Mouse (Mus musculus) midbrain, embryonic 10.5 days (tissue): ENCODE data around the gene Nudt15. TPM values are rescaled to one million over a fixed set of nuclear protein-coding genes. Genes with fewer than 3 reads are reported as not detected.

Experiments
- DNase-seq: peaks from one replicate; pipeline ENCODE4 v3.0.0-alpha.2; 2017; ENCODE audit warnings: low spot score
- H3K27ac ChIP-seq: fragments of 300-500 bp; sonication (generic); replicated peaks from 2 replicates; pipeline ENCODE4 v1.5.1; 2016; ENCODE audit warnings: mild to moderate bottlenecking
- H3K27me3 ChIP-seq: fragments of 300-500 bp; sonication (generic); 2 replicates; pipeline ENCODE4 v1.6.1; 2016; ENCODE audit warnings: low read depth, mild to moderate bottlenecking; ENCODE audit not compliant: poor library complexity, severe bottlenecking
- H3K36me3 ChIP-seq: fragments of 300-500 bp; sonication (generic); 2 replicates; pipeline ENCODE4 v1.6.1; 2016; ENCODE audit warnings: mild to moderate bottlenecking, moderate library complexity
- H3K4me1 ChIP-seq: fragments of 300-500 bp; sonication (generic); 2 replicates; pipeline ENCODE4 v1.6.1; 2016
- H3K4me3 ChIP-seq: fragments of 300-500 bp; sonication (generic); 2 replicates; pipeline ENCODE4 v1.5.1; 2016; ENCODE audit warnings: mild to moderate bottlenecking, moderate library complexity
- H3K9me3 ChIP-seq: fragments of 300-500 bp; sonication (generic); replicated peaks from 2 replicates; pipeline ENCODE4 v1.6.1; 2016; ENCODE audit warnings: mild to moderate bottlenecking
- WGBS: fragments of 180-500 bp; shearing (Covaris S2); methylation state at CpG from one replicate; pipeline ENCODE4 v1.1.7; 2016; 5-methylcytosine and 5-hydroxymethylcytosine counted together
- polyA plus RNA-seq: library from polyadenylated mRNA; unstranded; fragments of >200 nt; fragmentation: Nextera tagmentation; extraction: Ambion mirVana; gene quantifications from 2 replicates; pipeline ENCODE4 v1.2.1, GENCODE M21; 2016

The Nudt15 gene
- polyA plus RNA-seq, 1 experiment from 2014 or later = 10.6 TPM

- H3K27me3 ChIP-seq = no peaks in the 10 kb centered on the region
- 82% methylated on average over 13 of the region's 13 CpGs for WGBS
- H3K4me3 ChIP-seq = no peak overlapping the region
- DNase-seq = no peak
- no peaks in the 10 kb centered on the region for H3K36me3 ChIP-seq
- no peaks in the 10 kb centered on the region for H3K9me3 ChIP-seq
- no peak overlapping the region for H3K27ac ChIP-seq
- no peaks in the 10 kb centered on the region for H3K4me1 ChIP-seq
Measured at GRCm38 (mm10) chr14:73503237-73503933, 44.7 kb downstream of the Nudt15 start.

GRCm38 (mm10) chr14:73502591-73503184, 45.4 kb downstream of the Nudt15 start:
- 73% methylated on average over 7 of the region's 7 CpGs for WGBS
- H3K4me1 ChIP-seq = no peaks in the 10 kb centered on the region
- DNase-seq = no peak
- no peaks in the 10 kb centered on the region for H3K27me3 ChIP-seq
- no peak overlapping the region for H3K4me3 ChIP-seq
- H3K9me3 ChIP-seq = no peaks in the 10 kb centered on the region
- no peak overlapping the region for H3K27ac ChIP-seq
- H3K36me3 ChIP-seq = no peaks in the 10 kb centered on the region

GRCm38 (mm10) chr14:73501721-73502120, 46.3 kb downstream of the Nudt15 start:
- Histone ChIP-seq H3K36me3 (no peaks in the 10 kb centered on the region), H3K27me3 (no peaks in the 10 kb centered on the region), H3K4me3 (no peak overlapping the region), H3K9me3 (no peaks in the 10 kb centered on the region), H3K27ac (no peak overlapping the region), H3K4me1 (no peaks in the 10 kb centered on the region)
- 76% methylated on average over 6 of the region's 6 CpGs for WGBS
- no peak for DNase-seq

GRCm38 (mm10) chr14:73501283-73501682, 46.8 kb downstream of the Nudt15 start:
- DNase-seq = no peak
- no peaks in the 10 kb centered on the region for H3K27me3 ChIP-seq
- no peaks in the 10 kb centered on the region for H3K36me3 ChIP-seq
- no peaks in the 10 kb centered on the region for H3K4me1 ChIP-seq
- H3K27ac ChIP-seq = no peak overlapping the region
- H3K4me3 ChIP-seq = no peak overlapping the region
- WGBS = 93% methylated on average over 9 of the region's 9 CpGs
- H3K9me3 ChIP-seq = no peaks in the 10 kb centered on the region

GRCm38 (mm10) chr14:73495753-73496152, 52.3 kb downstream of the Nudt15 start:
- H3K9me3 ChIP-seq = 0 out of 2 replicates have a peak, but pooled peaks cover 3% of the 10 kb centered on the region
- DNase-seq = no peak
- H3K4me3 ChIP-seq = no peak overlapping the region
- H3K27me3 ChIP-seq = no peaks in the 10 kb centered on the region
- whole genome bisulfite sequencing = 75% methylated on average over 7 of the region's 7 CpGs
- no peak overlapping the region for H3K27ac ChIP-seq
- no peaks in the 10 kb centered on the region for H3K36me3 ChIP-seq
- H3K4me1 ChIP-seq = no peaks in the 10 kb centered on the region

GRCm38 (mm10) chr14:73494122-73494521, 53.9 kb downstream of the Nudt15 start:
- H3K9me3 ChIP-seq = 0 out of 2 replicates have a peak, but pooled peaks cover 3% of the 10 kb centered on the region
- H3K4me1 ChIP-seq = no peaks in the 10 kb centered on the region
- DNase-seq = no peak
- WGBS = 73% methylated on average over 6 of the region's 6 CpGs
- H3K4me3 ChIP-seq = no peak overlapping the region
- H3K27me3 ChIP-seq = no peaks in the 10 kb centered on the region
- H3K36me3 ChIP-seq = no peaks in the 10 kb centered on the region
- H3K27ac ChIP-seq = no peak overlapping the region

GRCm38 (mm10) chr14:73493356-73493755, 54.7 kb downstream of the Nudt15 start:
- Histone ChIP-seq H3K27me3 (no peaks in the 10 kb centered on the region), H3K27ac (no peak overlapping the region), H3K36me3 (no peaks in the 10 kb centered on the region), H3K4me1 (no peaks in the 10 kb centered on the region), H3K4me3 (no peak overlapping the region), H3K9me3 (0 out of 2 replicates have a peak, but pooled peaks cover 3% of the 10 kb centered on the region)
- DNase-seq = no peak
- WGBS = 91% methylated on average over 6 of the region's 6 CpGs

- no peaks in the 10 kb centered on the region for H3K27me3 ChIP-seq
- H3K36me3 ChIP-seq = no peaks in the 10 kb centered on the region
- H3K4me1 ChIP-seq = no peaks in the 10 kb centered on the region
- WGBS = 88% methylated on average over 5 of the region's 5 CpGs
- no peak for DNase-seq
- 0 out of 2 replicates have a peak, but pooled peaks cover 3% of the 10 kb centered on the region for H3K9me3 ChIP-seq
- H3K27ac ChIP-seq = no peak overlapping the region
- H3K4me3 ChIP-seq = no peak overlapping the region
Measured at GRCm38 (mm10) chr14:73486641-73487040, 61.4 kb downstream of the Nudt15 start.

- 66% methylated on average over 3 of the region's 3 CpGs for WGBS
- Histone ChIP-seq H3K9me3 (no peaks in the 10 kb centered on the region), H3K27me3 (no peaks in the 10 kb centered on the region), H3K4me3 (no peak overlapping the region), H3K36me3 (no peaks in the 10 kb centered on the region), H3K27ac (no peak overlapping the region), H3K4me1 (peaks cover 4% of the 10 kb centered on the region)
- DNase-seq = no peak
Measured at GRCm38 (mm10) chr14:73484366-73485110, 63.5 kb downstream of the Nudt15 start.

- no peak for DNase-seq
- H3K27ac ChIP-seq = no peak overlapping the region
- H3K4me1 ChIP-seq = peaks cover 6% of the 10 kb centered on the region
- WGBS = 82% methylated on average over 5 of the region's 5 CpGs
- H3K9me3 ChIP-seq = no peaks in the 10 kb centered on the region
- H3K36me3 ChIP-seq = no peaks in the 10 kb centered on the region
- no peak overlapping the region for H3K4me3 ChIP-seq
- H3K27me3 ChIP-seq = no peaks in the 10 kb centered on the region
Measured at GRCm38 (mm10) chr14:73483516-73484229, 64.4 kb downstream of the Nudt15 start.

GRCm38 (mm10) chr14:73479771-73480170, 68.3 kb downstream of the Nudt15 start:
- WGBS = 20% methylated on average over 1 of the region's 1 CpGs
- Histone ChIP-seq H3K9me3 (no peaks in the 10 kb centered on the region), H3K36me3 (no peaks in the 10 kb centered on the region), H3K4me1 (peaks cover 6% of the 10 kb centered on the region), H3K4me3 (no peak overlapping the region), H3K27ac (no peak overlapping the region), H3K27me3 (no peaks in the 10 kb centered on the region)
- no peak for DNase-seq

GRCm38 (mm10) chr14:73478321-73478720, 69.7 kb downstream of the Nudt15 start:
- no peaks in the 10 kb centered on the region for H3K9me3 ChIP-seq
- no peaks in the 10 kb centered on the region for H3K36me3 ChIP-seq
- no peak overlapping the region for H3K4me3 ChIP-seq
- no peak for DNase-seq
- WGBS = 79% methylated on average over 3 of the region's 3 CpGs
- H3K27ac ChIP-seq = no peak overlapping the region
- no peaks in the 10 kb centered on the region for H3K27me3 ChIP-seq
- H3K4me1 ChIP-seq = peaks cover 6% of the 10 kb centered on the region
